Mouse (Mus musculus) fat pad, adult 2 months (tissue): Measurements from ENCODE around the gene Sftpa1.

Source experiments
- DNase-seq: peaks from one replicate; pipeline ENCODE4 v3.0.0-alpha.2; 2011; ENCODE audit warnings: low read depth, low spot score; ENCODE audit errors: extremely low read depth

Gene Sftpa1

GRCm38 (mm10) chr14:41131540-41131939 lies at the start of gene Sftpa1:
Gene Sftpa1, plus strand, starts transcription at chr14:41131782.
- DNase-seq = no peak

GRCm38 (mm10) chr14:41082408-41082807 lies 49.2 kb upstream of the Sftpa1 start:
- no peak for DNase-seq

- DNase-seq = no peak
These were observed 44.1 kb upstream of the Sftpa1 start for GRCm38 (mm10) chr14:41087509-41087908.

GRCm38 (mm10) chr14:41090777-41091176 lies 40.8 kb upstream of the Sftpa1 start:
- no peak for DNase-seq

- no peak for DNase-seq
These were observed 37.5 kb upstream of the Sftpa1 start for GRCm38 (mm10) chr14:41094114-41094513.

GRCm38 (mm10) chr14:41096296-41096860 lies 35.2 kb upstream of the Sftpa1 start:
- DNase-seq = no peak

- DNase-seq = no peak
These were observed 32.9 kb upstream of the Sftpa1 start for GRCm38 (mm10) chr14:41098726-41099125.

GRCm38 (mm10) chr14:41100712-41101111 lies 30.9 kb upstream of the Sftpa1 start:
- no peak for DNase-seq

- DNase-seq = no peak
These were observed 30.3 kb upstream of the Sftpa1 start for GRCm38 (mm10) chr14:41101242-41101641.

GRCm38 (mm10) chr14:41102269-41102668 lies 29.3 kb upstream of the Sftpa1 start:
- DNase-seq = no peak

- DNase-seq = no peak
These were observed 26.6 kb upstream of the Sftpa1 start, which contains the start of gene Mat1a for GRCm38 (mm10) chr14:41104853-41105444. Gene Mat1a, plus strand, starts transcription at chr14:41105035.

GRCm38 (mm10) chr14:41111031-41111668 lies 20.4 kb upstream of the Sftpa1 start:
- no peak for DNase-seq

- DNase-seq = no peak
These were observed 18.6 kb upstream of the Sftpa1 start for GRCm38 (mm10) chr14:41112944-41113343.

GRCm38 (mm10) chr14:41116271-41116670 lies 15.3 kb upstream of the Sftpa1 start:
- no peak for DNase-seq

GRCm38 (mm10) chr14:41124683-41125082 lies 6.9 kb upstream of the Sftpa1 start:
- no peak for DNase-seq

GRCm38 (mm10) chr14:41127997-41128396 lies 3.6 kb upstream of the Sftpa1 start:
- DNase-seq = no peak

- DNase-seq = no peak
These were observed 5.4 kb downstream of the Sftpa1 start for GRCm38 (mm10) chr14:41137006-41137405.

GRCm38 (mm10) chr14:41140686-41141085 lies 9.1 kb downstream of the Sftpa1 start:
- DNase-seq = no peak

GRCm38 (mm10) chr14:41146035-41146434 lies 14.5 kb downstream of the Sftpa1 start:
- DNase-seq = no peak

GRCm38 (mm10) chr14:41146922-41147321 lies 15.3 kb downstream of the Sftpa1 start:
- no peak for DNase-seq

GRCm38 (mm10) chr14:41147356-41147755 lies 15.8 kb downstream of the Sftpa1 start:
- DNase-seq = no peak

- no peak for DNase-seq
These were observed 19.8 kb downstream of the Sftpa1 start, which contains the start of gene Mbl1 for GRCm38 (mm10) chr14:41151220-41151898. Gene Mbl1, plus strand, starts transcription at chr14:41151458.
